Mouse (Mus musculus): ENCODE measurements around the gene Golga7b. TPM values are rescaled to one million over a fixed set of nuclear protein-coding genes. Genes with fewer than 3 reads are reported as not detected.
A peak's percentile ranks its signal among the peaks of the same experiment; 100 is the strongest.

Gene Golga7b
- polyA plus RNA-seq, 1 experiment from 2014 or later: 41.0 TPM

- no peaks in the 10 kb centered on the region for H3K4me1 ChIP-seq (replicated peaks; ENCODE audit: control insufficient read depth, insufficient read depth, low read length)
- H3K9ac ChIP-seq (replicated peaks; ENCODE audit: low read depth, low read length): no peak overlapping the region
- H3K4me3 ChIP-seq (replicated peaks; ENCODE audit: low read length): no peak overlapping the region
- H3K9me3 ChIP-seq (ENCODE audit: control insufficient read depth, low read length): no peaks in the 10 kb centered on the region
- ATAC-seq: no peak
- H3K27ac ChIP-seq (ENCODE audit: low read length): no peak overlapping the region
- no peaks in the 10 kb centered on the region for H3K36me3 ChIP-seq (ENCODE audit: control insufficient read depth, insufficient read depth)
- WGBS: 88% methylated on average over 5 of the region's 5 CpGs
- H3K4me2 ChIP-seq (ENCODE audit: low read length): no peak overlapping the region
- H3K27me3 ChIP-seq (replicated peaks; ENCODE audit: control insufficient read depth, insufficient read depth, low read length): no peaks in the 10 kb centered on the region
These were observed 31.1 kb downstream of the Golga7b start for GRCm38 (mm10) chr19:42278461-42278860.

DNA sequence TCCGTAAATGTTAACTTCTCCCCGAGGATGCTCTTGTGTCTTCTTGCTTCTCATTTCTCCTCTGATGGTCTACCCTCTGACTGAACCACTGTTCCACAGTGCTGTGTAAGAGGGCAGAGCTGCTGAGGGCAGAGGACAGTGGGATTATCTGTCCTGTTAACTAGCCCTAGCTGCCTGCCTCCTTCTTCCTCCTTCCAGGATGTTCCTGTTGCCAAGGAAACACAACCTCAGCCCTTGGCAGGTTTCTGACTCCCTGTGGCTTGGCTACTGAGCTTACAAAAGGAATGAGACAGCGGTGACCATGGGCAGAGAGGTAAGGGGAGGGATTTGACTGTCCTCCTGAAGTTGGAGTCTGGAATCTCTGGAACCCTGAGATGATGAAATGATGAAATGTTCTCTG is 32.2 kb downstream of the Golga7b start:
- Histone ChIP-seq H3K9ac (replicated peaks; ENCODE audit: low read depth, low read length) (no peak overlapping the region), H3K4me1 (replicated peaks; ENCODE audit: control insufficient read depth, insufficient read depth, low read length) (no peaks in the 10 kb centered on the region), H3K36me3 (ENCODE audit: control insufficient read depth, insufficient read depth) (no peaks in the 10 kb centered on the region), H3K27ac (ENCODE audit: low read length) (no peak overlapping the region), H3K27me3 (replicated peaks; ENCODE audit: control insufficient read depth, insufficient read depth, low read length) (no peaks in the 10 kb centered on the region), H3K4me3 (replicated peaks; ENCODE audit: low read length) (no peak overlapping the region), H3K9me3 (ENCODE audit: control insufficient read depth, low read length) (no peaks in the 10 kb centered on the region), H3K4me2 (ENCODE audit: low read length) (no peak overlapping the region)
- ATAC-seq: no peak
- WGBS: 57% methylated on average over 3 of the region's 3 CpGs

GRCm38 (mm10) chr19:42284178-42284577 is 36.8 kb downstream of the Golga7b start:
- no peaks in the 10 kb centered on the region for H3K36me3 ChIP-seq (ENCODE audit: control insufficient read depth, insufficient read depth)
- H3K9ac ChIP-seq (replicated peaks; ENCODE audit: low read depth, low read length): no peak overlapping the region
- no peak overlapping the region for H3K27ac ChIP-seq (ENCODE audit: low read length)
- no peak overlapping the region for H3K4me2 ChIP-seq (ENCODE audit: low read length)
- no peaks in the 10 kb centered on the region for H3K4me1 ChIP-seq (replicated peaks; ENCODE audit: control insufficient read depth, insufficient read depth, low read length)
- H3K27me3 ChIP-seq (replicated peaks; ENCODE audit: control insufficient read depth, insufficient read depth, low read length): no peaks in the 10 kb centered on the region
- no peak overlapping the region for H3K4me3 ChIP-seq (replicated peaks; ENCODE audit: low read length)
- no peak for ATAC-seq
- no peaks in the 10 kb centered on the region for H3K9me3 ChIP-seq (ENCODE audit: control insufficient read depth, low read length)
- 87% methylated on average over 8 of the region's 8 CpGs for WGBS

DNA sequence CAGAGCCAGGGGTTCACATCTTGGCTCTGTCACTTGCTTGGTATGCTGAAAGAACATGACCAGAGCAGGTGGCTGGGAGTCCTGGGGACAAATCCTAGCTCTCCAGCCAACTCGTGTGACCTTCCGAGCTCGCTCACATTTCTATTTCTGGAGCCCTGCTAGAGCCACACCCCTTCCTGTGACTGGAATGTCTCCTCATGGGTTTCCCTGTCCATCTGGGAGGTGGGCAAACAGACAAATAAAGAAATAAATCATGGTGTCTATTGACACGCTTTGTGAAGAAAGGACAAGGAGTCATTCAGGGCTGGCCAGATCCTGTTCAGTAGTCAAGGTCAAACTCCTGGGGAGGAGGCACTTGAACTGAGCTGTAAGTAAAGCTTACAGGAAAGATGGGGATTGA is 41.0 kb downstream of the Golga7b start:
- H3K4me2 ChIP-seq (ENCODE audit: low read length): no peak overlapping the region
- no peak for ATAC-seq
- 74% methylated on average over 4 of the region's 4 CpGs for WGBS

GRCm38 (mm10) chr19:42290954-42291661 is 43.7 kb downstream of the Golga7b start:
- H3K4me3 ChIP-seq (replicated peaks; ENCODE audit: low read length): no peak overlapping the region
- no peaks in the 10 kb centered on the region for H3K27me3 ChIP-seq (replicated peaks; ENCODE audit: control insufficient read depth, insufficient read depth, low read length)
- peaks cover 34% of the 10 kb centered on the region for H3K4me1 ChIP-seq (replicated peaks; ENCODE audit: control insufficient read depth, insufficient read depth, low read length)
- no peaks in the 10 kb centered on the region for H3K9me3 ChIP-seq (ENCODE audit: control insufficient read depth, low read length)
- WGBS: 19% methylated on average over 7 of the region's 7 CpGs
- peak overlapping the region; percentile 70 for H3K27ac ChIP-seq (ENCODE audit: low read length)
- H3K9ac ChIP-seq (replicated peaks; ENCODE audit: low read depth, low read length): no peak overlapping the region
- ATAC-seq: peak; percentile 57
- no peak overlapping the region for H3K4me2 ChIP-seq (ENCODE audit: low read length)
- no peaks in the 10 kb centered on the region for H3K36me3 ChIP-seq (ENCODE audit: control insufficient read depth, insufficient read depth)

More for the DNA sequence above, 41.0 kb downstream of the Golga7b start:
- no peaks in the 10 kb centered on the region for H3K27me3 ChIP-seq (replicated peaks; ENCODE audit: control insufficient read depth, insufficient read depth, low read length)
- H3K9ac ChIP-seq (replicated peaks; ENCODE audit: low read depth, low read length): no peak overlapping the region
- no peak overlapping the region for H3K4me3 ChIP-seq (replicated peaks; ENCODE audit: low read length)
- H3K9me3 ChIP-seq (ENCODE audit: control insufficient read depth, low read length): no peaks in the 10 kb centered on the region
- H3K27ac ChIP-seq (ENCODE audit: low read length): no peak overlapping the region
- peaks cover 31% of the 10 kb centered on the region for H3K4me1 ChIP-seq (replicated peaks; ENCODE audit: control insufficient read depth, insufficient read depth, low read length)
- H3K36me3 ChIP-seq (ENCODE audit: control insufficient read depth, insufficient read depth): no peaks in the 10 kb centered on the region

DNA sequence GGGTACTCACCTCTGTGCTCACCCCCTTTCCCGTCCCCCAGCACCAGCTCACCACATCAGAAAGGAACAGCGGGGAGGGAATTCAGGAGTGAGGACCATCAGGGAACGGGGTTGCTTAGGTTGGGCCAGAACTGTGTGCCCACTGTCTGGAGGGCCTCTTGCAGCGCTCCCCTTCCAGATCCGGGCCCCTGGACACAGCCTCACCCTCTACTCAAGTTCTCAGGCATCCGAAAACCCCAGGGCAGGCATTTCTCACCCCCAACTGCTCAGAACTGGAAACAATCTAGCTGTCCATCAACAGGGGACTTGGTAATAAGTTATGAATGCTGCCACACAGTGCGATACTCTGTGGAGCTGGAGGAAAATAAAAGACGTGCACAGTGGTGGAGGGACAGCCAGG is 44.7 kb downstream of the Golga7b start:
- no peak overlapping the region for H3K4me2 ChIP-seq (ENCODE audit: low read length)
- 18% methylated on average over 8 of the region's 8 CpGs for WGBS
- H3K4me1 ChIP-seq (replicated peaks; ENCODE audit: control insufficient read depth, insufficient read depth, low read length): peaks cover 34% of the 10 kb centered on the region
- H3K27ac ChIP-seq (ENCODE audit: low read length): peak overlapping the region; percentile 70
- H3K27me3 ChIP-seq (replicated peaks; ENCODE audit: control insufficient read depth, insufficient read depth, low read length): no peaks in the 10 kb centered on the region
- no peak overlapping the region for H3K4me3 ChIP-seq (replicated peaks; ENCODE audit: low read length)
- H3K9me3 ChIP-seq (ENCODE audit: control insufficient read depth, low read length): no peaks in the 10 kb centered on the region
- no peaks in the 10 kb centered on the region for H3K36me3 ChIP-seq (ENCODE audit: control insufficient read depth, insufficient read depth)
- ATAC-seq: peak; percentile 32; the same call in 1 of the 2 replicates
- H3K9ac ChIP-seq (replicated peaks; ENCODE audit: low read depth, low read length): no peak overlapping the region

- Histone ChIP-seq H3K4me2 (ENCODE audit: low read length) (no peak overlapping the region), H3K27ac (ENCODE audit: low read length) (peak overlapping the region; percentile 23; the same call in 1 of the 2 replicates), H3K9me3 (ENCODE audit: control insufficient read depth, low read length) (no peaks in the 10 kb centered on the region), H3K36me3 (ENCODE audit: control insufficient read depth, insufficient read depth) (no peaks in the 10 kb centered on the region), H3K4me1 (replicated peaks; ENCODE audit: control insufficient read depth, insufficient read depth, low read length) (peaks cover 34% of the 10 kb centered on the region), H3K9ac (replicated peaks; ENCODE audit: low read depth, low read length) (no peak overlapping the region), H3K27me3 (replicated peaks; ENCODE audit: control insufficient read depth, insufficient read depth, low read length) (no peaks in the 10 kb centered on the region), H3K4me3 (replicated peaks; ENCODE audit: low read length) (no peak overlapping the region)
- ATAC-seq: peak; percentile 14; the same call in 1 of the 2 replicates
- WGBS: 70% methylated on average over 6 of the region's 6 CpGs
These were observed 45.8 kb downstream of the Golga7b start for GRCm38 (mm10) chr19:42293216-42293615.

DNA sequence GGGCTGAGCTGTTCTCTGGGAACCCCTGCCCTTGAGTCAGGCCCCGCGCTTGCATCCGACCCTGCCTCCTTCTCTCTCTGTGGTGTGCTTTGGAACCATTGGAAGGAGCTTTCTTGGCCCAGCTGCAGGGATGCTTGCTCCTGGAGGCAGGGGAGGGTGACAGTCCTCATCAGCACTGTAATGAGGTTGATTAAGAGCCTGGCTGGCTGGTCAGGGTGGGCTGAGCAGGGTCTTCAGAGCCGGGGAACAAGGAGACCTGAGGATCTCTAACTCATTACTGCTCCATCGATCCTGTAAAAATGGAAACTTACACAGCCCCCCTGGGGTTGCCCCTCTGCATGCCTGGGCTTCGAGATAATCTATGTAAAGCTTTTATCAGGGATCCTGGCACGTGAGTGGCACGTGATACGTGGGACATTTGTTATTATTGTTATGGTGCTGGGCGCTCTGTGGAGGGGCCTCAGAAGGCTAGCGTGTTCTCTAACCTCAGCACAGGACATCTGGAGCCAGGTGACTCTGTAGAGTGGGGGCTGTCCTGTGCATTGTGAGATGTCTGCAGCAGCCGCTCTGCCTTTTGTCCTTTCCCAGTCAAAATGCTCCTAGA is 55.9 kb downstream of the Golga7b start:
- Histone ChIP-seq H3K9ac (replicated peaks; ENCODE audit: low read depth, low read length) (no peak overlapping the region), H3K9me3 (ENCODE audit: control insufficient read depth, low read length) (no peaks in the 10 kb centered on the region), H3K4me3 (replicated peaks; ENCODE audit: low read length) (no peak overlapping the region), H3K36me3 (ENCODE audit: control insufficient read depth, insufficient read depth) (no peaks in the 10 kb centered on the region), H3K4me2 (ENCODE audit: low read length) (no peak overlapping the region), H3K27me3 (replicated peaks; ENCODE audit: control insufficient read depth, insufficient read depth, low read length) (no peaks in the 10 kb centered on the region), H3K27ac (ENCODE audit: low read length) (no peak overlapping the region), H3K4me1 (replicated peaks; ENCODE audit: control insufficient read depth, insufficient read depth, low read length) (peaks cover 13% of the 10 kb centered on the region)
- 38% methylated on average over 12 of the region's 12 CpGs for WGBS
- ATAC-seq: no peak

DNA sequence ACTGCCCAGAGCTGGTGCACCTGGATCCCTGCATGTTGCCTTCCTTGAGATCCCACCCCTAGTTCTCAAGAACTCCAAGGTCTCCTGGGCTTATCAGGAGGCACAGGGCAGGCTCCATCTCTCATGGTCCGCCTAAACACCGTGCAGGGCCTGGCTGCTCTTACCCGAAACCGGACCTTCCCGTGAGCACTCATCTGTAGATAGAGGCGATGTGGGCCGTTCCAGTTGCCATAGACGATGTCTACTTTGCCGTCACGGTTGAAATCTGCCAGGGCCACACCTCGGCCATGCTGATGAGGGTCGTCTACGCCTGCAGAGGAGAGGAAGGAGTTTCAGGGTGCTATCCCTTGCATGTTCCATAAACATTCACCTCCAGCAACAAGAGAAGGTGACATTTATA is 57.1 kb downstream of the Golga7b start:
- H3K27me3 ChIP-seq (replicated peaks; ENCODE audit: control insufficient read depth, insufficient read depth, low read length): 0 out of 2 replicates have a peak, but pooled peaks cover 2% of the 10 kb centered on the region
- H3K9me3 ChIP-seq (ENCODE audit: control insufficient read depth, low read length): no peaks in the 10 kb centered on the region
- no peak overlapping the region for H3K4me3 ChIP-seq (replicated peaks; ENCODE audit: low read length)
- WGBS: 94% methylated on average over 13 of the region's 13 CpGs
- peaks cover 13% of the 10 kb centered on the region for H3K4me1 ChIP-seq (replicated peaks; ENCODE audit: control insufficient read depth, insufficient read depth, low read length)
- no peak overlapping the region for H3K4me2 ChIP-seq (ENCODE audit: low read length)
- no peak overlapping the region for H3K27ac ChIP-seq (ENCODE audit: low read length)
- ATAC-seq: no peak
- no peak overlapping the region for H3K9ac ChIP-seq (replicated peaks; ENCODE audit: low read depth, low read length)
- no peaks in the 10 kb centered on the region for H3K36me3 ChIP-seq (ENCODE audit: control insufficient read depth, insufficient read depth)
